ENCODE assay signal across 18 mouse cellular contexts in genomic region chr7:58800916-58801315, GRCm38 (mm10).
A peak's percentile ranks its signal among the peaks of the same experiment; 100 is the strongest.
DNase-seq lines count a peak whose midpoint lies in the region; ATAC-seq and TF ChIP-seq lines count a peak whose summit lies in the region.
"Had no signal": no experiment of that assay in that cellular context is flagged by ENCODE, and none has a peak within 500 bp of the region (broad histone marks: within the 10 kb centered on the region; RNA-seq: fewer than 3 reads in every experiment).

No protein-coding gene starts in this region.

- 75% methylated on average over 7 of the region's 7 CpGs for WGBS in hindbrain, embryonic 16.5 days
- 83% methylated on average over 7 of the region's 7 CpGs for whole genome bisulfite sequencing in hindbrain, embryonic 13.5 days

- 0 out of 2 replicates have a peak, but pooled peaks have one; percentile 50 for ATAC-seq in hindbrain, embryonic 16.5 days
- no peak for ATAC-seq in hindbrain, embryonic 13.5 days (ENCODE audit: low FRiP score)
- ATAC-seq: forebrain, embryonic 14.5 days had no signal

- H3K36me3 ChIP-seq in hindbrain, embryonic 16.5 days (ENCODE audit: control insufficient read depth, insufficient read depth, low read length), result no peaks in the 10 kb centered on the region
- no peaks in the 10 kb centered on the region for H3K36me3 ChIP-seq in hindbrain, embryonic 13.5 days
- H3K36me3 ChIP-seq in myocyte (ENCODE audit: control insufficient read depth, insufficient read depth), result no peaks in the 10 kb centered on the region
- H3K36me3 ChIP-seq: embryonic facial prominence, embryonic 15.5 days; midbrain, embryonic 12.5 days had no signal

- H3K27ac ChIP-seq in hindbrain, embryonic 16.5 days (ENCODE audit: low read depth, low read length), result no peak overlapping the region
- H3K27ac ChIP-seq in hindbrain, embryonic 13.5 days, result no peak overlapping the region
- H3K27ac ChIP-seq: embryonic facial prominence, embryonic 15.5 days; heart, embryonic 13.5 days; hindbrain, embryonic 14.5 days; layer of hippocampus, adult 2 months; limb, embryonic 15.5 days; midbrain, embryonic 12.5 days had no signal

- no peak for TF ChIP-seq POLR2A in myocyte (IDR thresholded peaks at IDR 0.05; ENCODE audit: insufficient read length, low read depth)

- no peak overlapping the region for H3ac ChIP-seq in myocyte (ENCODE audit: control insufficient read depth, insufficient read length)

- no peaks in the 10 kb centered on the region for H3K9me3 ChIP-seq in hindbrain, embryonic 16.5 days (ENCODE audit: control insufficient read depth, low read length)
- H3K9me3 ChIP-seq in hindbrain, embryonic 13.5 days, result no peaks in the 10 kb centered on the region
- H3K9me3 ChIP-seq: embryonic facial prominence, embryonic 15.5 days; heart, embryonic 13.5 days; limb, embryonic 15.5 days; midbrain, embryonic 12.5 days had no signal

- H3K79me2 ChIP-seq in myocyte (ENCODE audit: control insufficient read depth, insufficient read depth), result no peaks in the 10 kb centered on the region

- DNase-seq in right cerebral cortex, adult 2 months (ENCODE audit: low spot score in 2 of 2), result peak; percentile 21 to 26
- DNase-seq in right cerebral cortex, postnatal 4 days, result no peak
- DNase-seq in adipocyte (ENCODE audit: low spot score), result peak; percentile 42
- no peak for DNase-seq in retina, embryonic 14.5 days (ENCODE audit: low spot score)
- DNase-seq: cerebellum, adult 18-20 months; gastrocnemius, postnatal 10 days; kidney, adult 8-10 months; thymus, adult 18-20 months had no signal

- H3K4me1 ChIP-seq in hindbrain, embryonic 16.5 days (ENCODE audit: control insufficient read depth, insufficient read depth, low read depth, low read length), result no peaks in the 10 kb centered on the region
- H3K4me1 ChIP-seq in hindbrain, embryonic 13.5 days (replicated peaks), result no peaks in the 10 kb centered on the region
- H3K4me1 ChIP-seq: embryonic facial prominence, embryonic 15.5 days; midbrain, embryonic 12.5 days had no signal

- no peak overlapping the region for H3K4me2 ChIP-seq in hindbrain, embryonic 16.5 days (ENCODE audit: low read length)
- no peak overlapping the region for H3K4me2 ChIP-seq in hindbrain, embryonic 13.5 days
- H3K4me2 ChIP-seq in myocyte (ENCODE audit: low read depth), result peak overlapping the region; percentile 62
- H3K4me2 ChIP-seq: embryonic facial prominence, embryonic 15.5 days; heart, embryonic 13.5 days; hindbrain, embryonic 14.5 days; limb, embryonic 15.5 days; midbrain, embryonic 12.5 days had no signal

- H3K4me3 ChIP-seq in hindbrain, embryonic 16.5 days (ENCODE audit: low read length), result no peak overlapping the region
- H3K4me3 ChIP-seq in hindbrain, embryonic 13.5 days, result no peak overlapping the region
- H3K4me3 ChIP-seq in myocyte, result no peak overlapping the region
- H3K4me3 ChIP-seq: embryonic facial prominence, embryonic 15.5 days; heart, embryonic 13.5 days; layer of hippocampus, adult 2 months; limb, embryonic 15.5 days; midbrain, embryonic 12.5 days had no signal

- no peak overlapping the region for H3K9ac ChIP-seq in hindbrain, embryonic 16.5 days (ENCODE audit: low read depth, low read length)
- H3K9ac ChIP-seq in hindbrain, embryonic 13.5 days, result no peak overlapping the region
- H3K9ac ChIP-seq: embryonic facial prominence, embryonic 15.5 days; heart, embryonic 13.5 days; hindbrain, embryonic 14.5 days; limb, embryonic 15.5 days; midbrain, embryonic 12.5 days had no signal

- H3K27me3 ChIP-seq in hindbrain, embryonic 16.5 days (replicated peaks; ENCODE audit: control insufficient read depth, insufficient read depth, low read length), result no peaks in the 10 kb centered on the region
- no peaks in the 10 kb centered on the region for H3K27me3 ChIP-seq in hindbrain, embryonic 13.5 days
- H3K27me3 ChIP-seq in myocyte (ENCODE audit: control insufficient read depth, insufficient read depth, insufficient read length), result no peaks in the 10 kb centered on the region
- H3K27me3 ChIP-seq: embryonic facial prominence, embryonic 15.5 days; heart, embryonic 13.5 days; limb, embryonic 15.5 days; midbrain, embryonic 12.5 days had no signal

TF ChIP-seq in myocyte, 11 proteins besides CTCF, POLR2A, EP300 and RAD21:
- TF ChIP-seq USF1 (IDR thresholded peaks at IDR 0.05; ENCODE audit: low read depth), result no peak
- no peak for TF ChIP-seq SRF (IDR thresholded peaks at IDR 0.05; ENCODE audit: control insufficient read depth, insufficient read length, low read depth)

Comparison
In these comparisons a context has a peak if more than half of its experiments do, and no peak if none do; other contexts are left out.
1. DNase-seq: peak in right cerebral cortex, adult 2 months (2 of 2) and adipocyte (single experiment); none in right cerebral cortex, postnatal 4 days (single experiment) and retina, embryonic 14.5 days (single experiment).